Mouse (Mus musculus) C2C12 (cell line): ENCODE measurements at regions not wholly inside any gene's neighbourhood (a gene's known extent, or its start where the extent isn't known, plus 50 kb on each side); places are given as distances from the start of the nearest gene placed in this dataset.
A peak's percentile ranks its signal among the peaks of the same experiment; 100 is the strongest.

Experiments used
- H3K27me3 ChIP-seq: one replicate; pipeline ENCODE4 v1.6.1; 2011; ENCODE audit not compliant: control insufficient read depth, insufficient read depth, insufficient read length
- H3K36me3 ChIP-seq: one replicate; pipeline ENCODE4 v1.6.1; 2011; ENCODE audit not compliant: control insufficient read depth, insufficient read depth
- H3K4me3 ChIP-seq: one replicate; pipeline ENCODE4 v1.5.1; 2011; ENCODE audit warnings: mild to moderate bottlenecking, control low read depth; ENCODE audit not compliant: poor library complexity, insufficient read depth, severe bottlenecking
- H3K79me2 ChIP-seq: one replicate; pipeline ENCODE4 v1.6.1; 2011; ENCODE audit not compliant: control insufficient read depth, insufficient read depth
- H3K79me3 ChIP-seq: one replicate; pipeline ENCODE4 v1.6.1; 2011; ENCODE audit warnings: low read depth, control low read depth
- H3ac ChIP-seq: one replicate; pipeline ENCODE3; 2011; ENCODE audit warnings: low read depth; ENCODE audit not compliant: control insufficient read depth, insufficient read length
- CEBPB ChIP-seq: IDR thresholded peaks from one replicate; pipeline ENCODE4 v1.6.1; 2011; ENCODE audit warnings: low read depth, mild to moderate bottlenecking, control low read depth, moderate library complexity
- CTCF ChIP-seq: IDR thresholded peaks from one replicate; pipeline ENCODE4 v1.5.1; 2011; ENCODE audit not compliant: control insufficient read depth, insufficient read depth, insufficient read length
- FOSL1 ChIP-seq: IDR thresholded peaks from one replicate; pipeline ENCODE4 v1.8.0; 2011; ENCODE audit warnings: mild to moderate bottlenecking, low read length; ENCODE audit not compliant: poor library complexity, insufficient read depth, severe bottlenecking
- MAX ChIP-seq: IDR thresholded peaks from one replicate; pipeline ENCODE4 v1.6.1; 2011; ENCODE audit warnings: mild to moderate bottlenecking, control low read depth
- MYOD1 ChIP-seq: IDR thresholded peaks from one replicate; pipeline ENCODE4 v1.6.1; 2011; ENCODE audit warnings: low read depth; ENCODE audit not compliant: control insufficient read depth, insufficient read length
- MYOG ChIP-seq: IDR thresholded peaks from one replicate; pipeline ENCODE4 v1.6.1; 2011; ENCODE audit not compliant: control insufficient read depth, insufficient read length; ENCODE audit errors: extremely low read depth
- USF1 ChIP-seq: IDR thresholded peaks from one replicate; pipeline ENCODE4 v1.6.1; 2011; ENCODE audit warnings: low read depth, mild to moderate bottlenecking, control low read depth, moderate library complexity

DNA sequence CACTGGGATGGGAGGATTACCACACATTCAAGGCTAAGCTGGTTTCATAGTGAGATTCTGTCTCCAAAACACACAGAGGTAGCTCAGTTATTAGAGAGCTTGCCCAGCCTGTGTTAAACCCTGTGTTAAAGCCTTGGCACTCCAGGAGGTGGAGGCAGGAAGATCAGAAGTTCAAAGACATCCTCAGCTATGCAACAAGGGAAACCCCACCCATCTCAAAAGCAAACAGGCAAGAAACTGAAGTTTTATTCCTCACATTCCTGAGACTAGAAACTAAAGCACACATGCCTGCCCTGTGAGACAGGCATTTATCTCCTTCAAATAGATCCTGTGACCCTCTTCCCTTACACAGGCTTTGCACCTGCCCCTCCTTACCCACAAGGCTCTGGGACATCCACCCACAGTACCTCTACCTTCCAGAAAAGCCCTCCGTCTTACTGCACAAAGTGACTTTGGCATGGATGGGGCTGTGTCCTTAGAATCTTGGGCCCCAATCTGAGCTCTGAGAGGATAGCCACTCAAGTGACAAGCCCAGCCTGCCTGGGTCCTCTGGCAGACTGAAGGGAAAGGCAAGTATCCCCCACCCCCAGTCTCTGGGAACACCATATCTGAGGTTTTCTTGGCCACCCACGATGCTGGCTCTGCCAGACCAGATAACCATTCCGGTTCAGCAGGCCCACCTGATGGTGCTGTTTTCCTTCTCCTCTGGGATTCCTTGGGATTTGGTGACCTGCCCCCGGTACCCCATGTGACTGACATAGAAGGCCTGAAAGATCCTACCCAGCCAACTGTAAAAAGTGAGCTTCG lies 217.0 kb downstream of the Sox9 start:
- Histone ChIP-seq H3ac (no peak overlapping the region), H3K79me3 (no peaks in the 10 kb centered on the region), H3K79me2 (no peaks in the 10 kb centered on the region), H3K36me3 (no peaks in the 10 kb centered on the region), H3K4me3 (no peak overlapping the region), H3K27me3 (no peaks in the 10 kb centered on the region)
- TF ChIP-seq MYOD1 (no peak), USF1 (no peak), FOSL1 (no peak), CEBPB (no peak), MYOG (no peak), MAX (no peak), CTCF (no peak)

DNA sequence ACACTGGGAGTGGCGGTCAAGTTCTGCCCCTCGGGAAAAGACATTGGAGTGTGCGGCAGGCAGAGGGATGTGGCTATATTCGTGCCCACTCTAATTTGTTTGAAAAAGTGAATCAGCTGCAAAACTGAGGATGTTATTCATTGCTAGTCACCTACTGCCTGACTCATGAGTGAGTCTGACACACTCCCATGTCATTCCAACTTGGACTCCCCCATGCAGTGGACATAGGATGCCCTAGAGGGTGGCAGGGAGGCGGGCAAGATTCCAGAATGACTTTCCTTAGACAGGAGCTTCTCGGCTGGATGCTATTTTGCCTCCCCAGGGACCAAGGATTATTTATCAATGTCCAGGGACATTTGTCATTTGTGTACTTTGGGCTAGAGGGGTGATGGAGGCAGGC lies 219.0 kb downstream of the Sox9 start:
- H3ac ChIP-seq, result no peak overlapping the region
- H3K4me3 ChIP-seq, result no peak overlapping the region
- H3K27me3 ChIP-seq, result no peaks in the 10 kb centered on the region
- TF ChIP-seq MYOD1 (peak; percentile 36), CTCF (no peak), CEBPB (no peak), USF1 (no peak), FOSL1 (peak; percentile 33), MAX (no peak), MYOG (no peak)
- H3K79me3 ChIP-seq, result no peaks in the 10 kb centered on the region
- no peaks in the 10 kb centered on the region for H3K79me2 ChIP-seq
- H3K36me3 ChIP-seq, result no peaks in the 10 kb centered on the region

DNA sequence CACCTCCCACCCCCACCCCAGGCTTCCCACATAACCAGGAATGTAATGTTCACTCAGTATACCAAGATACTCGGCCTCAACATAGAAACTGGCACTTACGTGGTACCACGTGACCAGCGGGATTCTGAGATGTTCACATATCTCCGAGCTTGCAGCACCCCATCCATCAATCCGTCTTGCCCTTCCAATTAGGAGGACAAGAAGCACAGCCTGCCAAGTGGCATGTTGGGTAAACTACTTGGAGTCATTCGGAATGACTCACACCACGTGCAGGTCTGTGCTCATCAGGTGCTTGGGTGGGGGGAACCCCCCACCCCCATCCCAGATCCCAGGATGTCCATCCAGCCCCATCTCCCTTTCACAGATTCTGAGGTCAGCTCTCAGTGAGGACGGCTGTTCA lies 223.9 kb downstream of the Sox9 start:
- Histone ChIP-seq H3K27me3 (no peaks in the 10 kb centered on the region), H3K79me3 (no peaks in the 10 kb centered on the region), H3K4me3 (no peak overlapping the region), H3K36me3 (no peaks in the 10 kb centered on the region), H3K79me2 (no peaks in the 10 kb centered on the region), H3ac (no peak overlapping the region)
- TF ChIP-seq CEBPB (no peak), CTCF (no peak), FOSL1 (no peak), MYOD1 (no peak), USF1 (no peak), MAX (no peak), MYOG (no peak)

DNA sequence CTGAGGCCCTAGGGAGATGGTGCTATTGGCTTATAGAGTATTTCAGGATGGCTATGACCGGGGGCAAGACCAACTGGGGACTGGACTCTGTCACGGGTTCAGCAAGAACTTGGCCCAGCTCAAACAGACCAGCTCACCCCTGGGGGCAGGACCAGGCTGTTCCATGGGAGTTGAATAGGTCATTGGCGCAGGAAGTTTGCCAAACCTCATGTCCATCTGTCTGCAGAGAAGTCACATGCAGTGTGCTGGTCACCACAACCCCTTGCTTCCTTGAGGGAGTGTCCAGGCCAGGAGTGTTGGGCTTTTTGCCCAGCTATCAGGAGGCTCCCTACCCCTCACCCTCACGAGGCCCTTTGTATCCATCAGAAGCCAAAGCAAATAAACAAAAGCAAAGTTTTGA lies 226.5 kb downstream of the Sox9 start:
- H3K36me3 ChIP-seq, result no peaks in the 10 kb centered on the region
- H3ac ChIP-seq, result no peak overlapping the region
- no peaks in the 10 kb centered on the region for H3K27me3 ChIP-seq
- peak; percentile 20 for TF ChIP-seq CEBPB
- peak; percentile 79 for TF ChIP-seq MAX
- peak; percentile 76 for TF ChIP-seq USF1
- TF ChIP-seq MYOG, result no peak
- TF ChIP-seq CTCF, result no peak
- no peak for TF ChIP-seq FOSL1
- TF ChIP-seq MYOD1, result no peak
- H3K79me2 ChIP-seq, result no peaks in the 10 kb centered on the region
- H3K79me3 ChIP-seq, result no peaks in the 10 kb centered on the region
- H3K4me3 ChIP-seq, result no peak overlapping the region

DNA sequence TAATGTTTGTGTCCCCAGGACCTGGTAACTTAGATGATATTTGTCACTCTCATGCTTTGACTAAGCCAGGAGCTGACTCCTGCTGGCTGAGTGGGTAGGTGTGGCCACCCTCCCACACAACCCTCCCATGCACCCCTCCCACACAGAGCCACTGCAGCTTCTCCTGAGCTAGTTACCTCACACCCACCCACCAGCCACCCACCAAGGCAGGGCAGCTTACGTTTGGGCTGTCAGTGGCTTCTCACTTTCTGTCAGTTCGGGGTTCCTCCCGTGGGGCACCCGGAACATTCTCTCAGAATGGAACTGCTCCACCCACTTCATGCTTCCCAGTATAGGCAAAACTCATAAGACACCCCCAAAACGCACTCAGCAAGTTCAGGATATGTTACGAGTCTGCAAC lies 227.4 kb downstream of the Sox9 start:
- TF ChIP-seq MAX (no peak), FOSL1 (no peak), CEBPB (no peak), MYOD1 (no peak), MYOG (no peak), CTCF (no peak), USF1 (no peak)
- H3K79me3 ChIP-seq, result no peaks in the 10 kb centered on the region
- H3K79me2 ChIP-seq, result no peaks in the 10 kb centered on the region
- no peak overlapping the region for H3ac ChIP-seq
- no peaks in the 10 kb centered on the region for H3K27me3 ChIP-seq
- no peak overlapping the region for H3K4me3 ChIP-seq
- H3K36me3 ChIP-seq, result no peaks in the 10 kb centered on the region

DNA sequence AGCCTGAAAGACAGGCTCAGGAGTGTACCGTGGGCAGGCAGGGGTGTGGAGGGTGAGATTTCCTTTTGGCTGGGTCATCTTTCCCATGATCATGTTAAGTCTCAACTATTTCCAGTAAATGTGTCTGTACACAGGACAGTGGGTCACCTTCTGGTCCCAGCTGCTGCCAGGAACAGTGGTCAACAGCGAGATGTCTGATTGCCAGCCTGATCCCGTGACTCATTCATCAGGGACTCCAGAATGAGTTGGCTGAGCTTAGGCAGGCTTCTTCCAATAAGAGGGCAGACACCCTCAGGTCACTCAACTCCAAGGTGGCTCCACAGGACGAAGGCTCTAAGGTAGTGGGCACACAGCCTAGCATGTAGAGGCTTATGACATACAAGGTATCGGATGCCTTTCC lies 228.9 kb downstream of the Sox9 start:
- H3K4me3 ChIP-seq, result no peak overlapping the region
- no peaks in the 10 kb centered on the region for H3K79me3 ChIP-seq
- no peaks in the 10 kb centered on the region for H3K79me2 ChIP-seq
- TF ChIP-seq USF1 (peak; percentile 21), FOSL1 (no peak), CTCF (no peak), MYOD1 (peak; percentile 45)
- no peaks in the 10 kb centered on the region for H3K36me3 ChIP-seq
- no peak overlapping the region for H3ac ChIP-seq
- no peaks in the 10 kb centered on the region for H3K27me3 ChIP-seq
